Mouse (Mus musculus): Measurements from ENCODE around the gene B230307C23Rik. TPM values are rescaled to one million over a fixed set of nuclear protein-coding genes. Genes with fewer than 3 reads are reported as not detected.
"Not testable (repeated sequence)": the region's sequence is repeated elsewhere in the genome, so short reads cannot be mapped to it uniquely, and the experiment has no call there.

The B230307C23Rik gene
- polyA plus RNA-seq, 1 experiment from 2014 or later: 24.2 TPM

DNA sequence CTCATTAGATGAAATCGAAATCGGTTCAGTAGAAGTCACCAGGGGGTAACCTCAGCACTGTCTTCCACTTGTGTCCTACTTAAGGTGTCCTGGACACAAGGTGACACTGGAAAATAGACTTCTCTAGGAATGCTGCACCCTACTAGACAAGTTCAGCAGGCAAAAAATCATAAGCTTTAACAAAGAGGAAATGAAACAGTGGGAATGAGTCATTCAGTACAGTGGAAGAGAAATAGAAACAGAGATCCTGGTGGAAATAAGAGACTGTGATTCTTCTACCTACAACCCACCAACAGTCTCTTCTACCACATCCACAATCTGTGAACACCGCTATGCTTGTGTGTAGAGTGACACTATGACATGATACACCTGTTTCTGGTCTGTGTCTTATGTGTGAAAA is 4.6 kb upstream of the B230307C23Rik start:
- not testable (repeated sequence) for H3K4me3 ChIP-seq (replicated peaks; ENCODE audit: low read length); H3K36me3 ChIP-seq (replicated peaks; ENCODE audit: control insufficient read depth, insufficient read depth); ATAC-seq (ENCODE audit: low FRiP score); H3K9ac ChIP-seq; H3K4me2 ChIP-seq (replicated peaks); H3K27me3 ChIP-seq (ENCODE audit: control insufficient read depth, insufficient read depth, low read length); H3K9me3 ChIP-seq (ENCODE audit: control insufficient read depth, low read length); H3K27ac ChIP-seq; DNase-seq (ENCODE audit: low spot score); H3K4me1 ChIP-seq (replicated peaks; ENCODE audit: control insufficient read depth, insufficient read depth, low read length)
- WGBS: 81% methylated on average over 3 of the region's 3 CpGs

DNA sequence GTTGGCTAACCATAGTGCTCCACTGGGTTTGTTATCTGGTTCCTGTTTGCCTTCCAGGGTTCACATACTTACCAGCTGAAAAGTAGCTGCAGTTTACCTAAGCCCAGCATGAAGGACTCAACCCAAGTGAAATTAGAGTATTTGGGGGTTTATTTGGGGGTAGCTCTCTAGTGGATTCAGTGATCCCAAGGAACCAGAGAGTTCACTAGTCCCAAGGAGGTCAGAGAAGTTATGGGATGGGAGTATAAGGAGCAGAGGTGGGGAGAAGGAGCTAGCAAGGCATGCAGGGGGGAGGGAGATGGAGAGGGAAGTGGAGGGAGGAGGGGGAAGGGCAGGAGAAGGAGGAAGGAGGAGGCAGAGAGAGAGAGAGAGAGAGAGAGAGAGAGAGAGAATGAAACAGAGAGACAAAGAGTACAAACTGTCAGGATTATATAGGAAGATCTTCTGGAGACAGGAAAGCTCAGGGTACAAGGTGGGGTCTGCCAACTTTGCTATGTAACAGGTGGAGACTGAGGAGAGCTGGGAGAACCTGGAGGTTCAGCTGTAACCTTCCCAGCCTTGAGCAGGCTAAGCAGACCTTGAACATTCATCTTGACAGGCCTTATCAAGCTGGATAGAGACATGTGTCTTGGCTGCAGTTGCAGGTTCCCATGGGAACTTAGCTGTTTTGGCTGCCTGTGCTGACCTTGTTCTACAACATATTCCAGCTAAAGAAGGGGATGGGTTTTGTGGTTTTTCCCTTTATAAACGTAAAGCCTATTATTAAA is 1.1 kb upstream of the B230307C23Rik start:
- Histone ChIP-seq H3K9me3 (ENCODE audit: control insufficient read depth, low read length) (0 out of 2 replicates have a peak, but pooled peaks cover 7% of the 10 kb centered on the region), H3K4me2 (replicated peaks) (peak overlapping the region; percentile 65), H3K36me3 (replicated peaks; ENCODE audit: control insufficient read depth, insufficient read depth) (no peaks in the 10 kb centered on the region), H3K4me1 (replicated peaks; ENCODE audit: control insufficient read depth, insufficient read depth, low read length) (peaks cover 14% of the 10 kb centered on the region; the same call in 1 of the 2 replicates), H3K27ac (no peak overlapping the region), H3K27me3 (ENCODE audit: control insufficient read depth, insufficient read depth, low read length) (no peaks in the 10 kb centered on the region), H3K4me3 (replicated peaks; ENCODE audit: low read length) (peak overlapping the region; percentile 39), H3K9ac (peak overlapping the region; percentile 33; the same call in 1 of the 2 replicates)
- no peak for DNase-seq (ENCODE audit: low spot score)
- 9% methylated on average over 1 of the region's 1 CpGs for WGBS
- ATAC-seq (ENCODE audit: low FRiP score): no peak

DNA sequence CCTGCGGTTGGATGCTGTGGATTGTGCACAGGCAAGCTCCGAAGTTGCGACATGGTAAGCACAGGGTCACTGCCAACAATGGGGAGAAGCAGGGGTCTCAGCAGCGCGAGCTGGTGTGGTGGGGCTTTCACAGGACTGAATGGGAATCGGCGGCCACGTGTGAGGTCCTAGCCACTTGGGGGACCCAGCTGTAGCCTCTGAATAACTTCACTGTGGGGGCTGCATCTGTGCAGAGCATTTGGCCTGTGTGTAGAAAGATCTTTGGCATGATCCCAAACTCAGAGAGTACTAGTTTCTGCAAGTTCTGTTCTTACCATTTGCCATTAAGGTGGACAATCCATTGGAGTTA is 242 bp downstream of the B230307C23Rik start:
- Histone ChIP-seq H3K4me1 (replicated peaks; ENCODE audit: control insufficient read depth, insufficient read depth, low read length) (peaks cover 14% of the 10 kb centered on the region; the same call in 1 of the 2 replicates), H3K27ac (peak overlapping the region; percentile 21; the same call in 1 of the 2 replicates), H3K4me3 (replicated peaks; ENCODE audit: low read length) (peak overlapping the region; percentile 39), H3K9me3 (ENCODE audit: control insufficient read depth, low read length) (peaks cover 16% of the 10 kb centered on the region), H3K4me2 (replicated peaks) (peak overlapping the region; percentile 65), H3K9ac (peak overlapping the region; percentile 33)
- H3K27me3 ChIP-seq (ENCODE audit: control insufficient read depth, insufficient read depth, low read length); H3K36me3 ChIP-seq (replicated peaks; ENCODE audit: control insufficient read depth, insufficient read depth); DNase-seq (ENCODE audit: low spot score): not testable (repeated sequence)
- peak; percentile 78 for ATAC-seq (ENCODE audit: low FRiP score)
- 0% methylated on average over 8 of the region's 8 CpGs for WGBS

DNA sequence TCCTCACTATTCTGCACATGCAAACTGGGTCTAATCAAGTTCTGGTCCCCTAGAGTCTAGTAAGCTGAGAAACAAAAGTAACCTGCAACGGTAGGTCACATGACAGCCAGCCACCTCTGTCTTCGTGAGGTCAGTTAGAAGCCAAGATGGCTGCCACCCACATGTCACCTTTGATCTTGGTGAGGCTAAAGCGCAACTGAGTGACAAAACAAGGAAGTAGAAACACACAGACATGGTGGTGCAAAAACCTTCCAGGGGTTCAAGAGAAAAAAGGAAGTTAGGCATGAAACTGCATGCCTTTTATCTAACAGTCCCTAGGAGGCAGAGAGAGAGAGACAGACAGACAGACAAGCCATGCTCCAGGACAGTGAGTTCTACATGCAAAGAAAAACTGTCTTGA is 25.0 kb downstream of the B230307C23Rik start:
- H3K36me3 ChIP-seq (replicated peaks; ENCODE audit: control insufficient read depth, insufficient read depth): peaks cover 8% of the 10 kb centered on the region; the same call in 1 of the 2 replicates

DNA sequence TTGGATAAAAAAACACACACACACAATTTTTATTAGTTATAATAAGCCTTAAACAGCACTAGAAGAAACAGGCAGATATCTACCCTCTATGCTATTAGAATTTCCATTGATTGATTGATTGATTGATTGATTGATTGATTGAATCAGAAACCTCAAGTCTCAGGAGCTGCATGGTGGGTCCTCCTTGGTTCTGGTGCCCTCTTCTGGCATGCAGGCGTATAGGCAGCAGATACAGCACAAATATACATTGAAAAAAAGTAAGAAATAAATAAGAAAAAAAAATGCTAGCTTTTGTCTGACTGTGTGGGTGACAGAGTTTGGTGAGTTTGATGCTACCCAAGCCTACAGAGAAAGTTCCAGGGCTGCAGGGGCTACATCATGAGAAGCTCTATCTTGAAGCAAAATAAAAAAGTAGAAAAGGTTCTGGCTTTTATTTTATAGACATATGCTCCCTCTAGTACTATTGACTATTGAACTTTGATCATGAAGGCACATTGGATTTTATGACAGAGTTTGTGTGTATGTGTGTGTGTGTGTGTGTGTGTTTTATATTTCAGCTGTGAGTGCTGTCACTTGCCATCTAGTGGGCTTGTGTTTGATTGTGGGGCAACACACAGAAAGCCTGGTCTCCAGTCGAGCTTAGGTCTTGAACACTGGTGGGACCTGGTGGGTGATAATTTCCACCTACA is 25.7 kb downstream of the B230307C23Rik start:
- Histone ChIP-seq H3K36me3 (replicated peaks; ENCODE audit: control insufficient read depth, insufficient read depth) (peaks cover 6% of the 10 kb centered on the region; the same call in 1 of the 2 replicates), H3K4me3 (replicated peaks; ENCODE audit: low read length) (no peak overlapping the region), H3K27me3 (ENCODE audit: control insufficient read depth, insufficient read depth, low read length) (no peaks in the 10 kb centered on the region), H3K4me2 (replicated peaks) (no peak overlapping the region), H3K9me3 (ENCODE audit: control insufficient read depth, low read length) (peaks cover 35% of the 10 kb centered on the region), H3K4me1 (replicated peaks; ENCODE audit: control insufficient read depth, insufficient read depth, low read length) (no peaks in the 10 kb centered on the region), H3K9ac (no peak overlapping the region), H3K27ac (no peak overlapping the region)
- 82% methylated on average over 2 of the region's 2 CpGs for WGBS
- ATAC-seq (ENCODE audit: low FRiP score) (no peak), DNase-seq (ENCODE audit: low spot score) (peak; percentile 29)

More for the DNA sequence above, 25.0 kb downstream of the B230307C23Rik start:
- Histone ChIP-seq H3K27ac (no peak overlapping the region), H3K4me1 (replicated peaks; ENCODE audit: control insufficient read depth, insufficient read depth, low read length) (no peaks in the 10 kb centered on the region), H3K9me3 (ENCODE audit: control insufficient read depth, low read length) (peaks cover 42% of the 10 kb centered on the region), H3K4me2 (replicated peaks) (no peak overlapping the region), H3K4me3 (replicated peaks; ENCODE audit: low read length) (no peak overlapping the region), H3K9ac (no peak overlapping the region), H3K27me3 (ENCODE audit: control insufficient read depth, insufficient read depth, low read length) (no peaks in the 10 kb centered on the region)
- WGBS: 96% methylated on average over 3 of the region's 3 CpGs
- DNase-seq (ENCODE audit: low spot score) (no peak), ATAC-seq (ENCODE audit: low FRiP score) (no peak)

DNA sequence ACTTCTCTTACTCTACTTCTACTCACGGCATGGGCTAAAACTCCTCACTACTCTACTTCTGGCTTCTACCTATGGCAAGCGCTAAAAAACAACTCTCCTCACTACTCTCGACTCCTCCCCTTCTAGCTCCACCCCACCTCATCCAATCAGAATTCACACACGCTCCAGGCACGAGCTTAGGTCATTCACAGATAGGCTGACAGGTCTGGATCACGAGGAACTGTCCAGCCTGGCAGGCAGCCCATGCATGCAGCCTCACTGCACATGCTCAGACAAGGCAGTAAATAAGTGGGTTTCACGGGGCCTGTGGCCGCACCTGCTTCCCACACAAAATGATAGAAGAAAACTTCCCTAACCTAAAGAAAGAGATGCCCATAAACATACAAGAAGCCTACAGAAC is 29.1 kb downstream of the B230307C23Rik start:
- not testable (repeated sequence) for H3K4me1 ChIP-seq (replicated peaks; ENCODE audit: control insufficient read depth, insufficient read depth, low read length); H3K4me2 ChIP-seq (replicated peaks); H3K36me3 ChIP-seq (replicated peaks; ENCODE audit: control insufficient read depth, insufficient read depth); H3K27ac ChIP-seq; H3K27me3 ChIP-seq (ENCODE audit: control insufficient read depth, insufficient read depth, low read length); H3K4me3 ChIP-seq (replicated peaks; ENCODE audit: low read length); ATAC-seq (ENCODE audit: low FRiP score); H3K9ac ChIP-seq; DNase-seq (ENCODE audit: low spot score)
- WGBS: 88% methylated on average over 8 of the region's 8 CpGs
- H3K9me3 ChIP-seq (ENCODE audit: control insufficient read depth, low read length): peaks cover 42% of the 10 kb centered on the region

DNA sequence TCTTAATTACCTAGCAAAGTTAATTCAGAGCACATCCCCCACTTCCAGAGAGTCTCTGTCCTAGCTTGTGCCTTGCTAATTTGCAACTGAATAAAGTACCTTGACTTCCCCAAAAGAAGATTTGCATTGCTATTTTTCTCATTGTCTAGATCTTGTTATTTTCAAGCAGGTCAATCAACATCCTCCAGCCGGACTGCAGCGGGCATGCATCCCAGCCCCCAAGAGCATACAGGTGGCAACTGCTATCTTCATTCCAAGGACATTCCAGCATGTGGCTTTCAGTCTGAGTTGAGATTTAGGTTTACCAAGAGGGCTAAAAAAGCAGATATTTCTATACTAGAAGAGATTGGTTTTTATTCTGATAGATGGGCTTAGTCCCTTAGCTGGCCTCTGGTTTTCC is 37.9 kb downstream of the B230307C23Rik start:
- not testable (repeated sequence) for H3K36me3 ChIP-seq (replicated peaks; ENCODE audit: control insufficient read depth, insufficient read depth); H3K27me3 ChIP-seq (ENCODE audit: control insufficient read depth, insufficient read depth, low read length); H3K4me3 ChIP-seq (replicated peaks; ENCODE audit: low read length); H3K27ac ChIP-seq; H3K4me2 ChIP-seq (replicated peaks); H3K4me1 ChIP-seq (replicated peaks; ENCODE audit: control insufficient read depth, insufficient read depth, low read length); DNase-seq (ENCODE audit: low spot score); ATAC-seq (ENCODE audit: low FRiP score); H3K9ac ChIP-seq
- peaks cover 15% of the 10 kb centered on the region for H3K9me3 ChIP-seq (ENCODE audit: control insufficient read depth, low read length)
- 93% methylated on average over 2 of the region's 2 CpGs for WGBS

DNA sequence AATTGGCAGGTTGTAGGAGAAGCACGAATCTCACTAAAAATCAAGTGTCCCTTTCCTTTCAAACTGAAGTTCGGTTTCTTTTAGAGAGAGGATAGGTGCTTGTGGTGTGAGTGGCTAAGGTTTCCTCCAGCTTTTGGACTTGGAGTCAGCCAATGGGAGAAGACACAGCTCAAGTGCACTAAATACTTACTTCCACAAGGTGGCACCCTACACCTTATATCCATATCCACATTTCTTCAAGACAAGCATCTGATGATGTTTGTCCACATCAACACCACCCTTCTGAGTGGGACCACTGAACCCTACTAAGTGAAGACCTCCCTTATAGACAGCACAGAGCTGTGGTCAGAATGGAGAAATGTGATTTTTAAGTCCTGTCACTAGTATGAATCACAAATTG is 44.6 kb downstream of the B230307C23Rik start:
- H3K27ac ChIP-seq: no peak overlapping the region
- H3K4me1 ChIP-seq (replicated peaks; ENCODE audit: control insufficient read depth, insufficient read depth, low read length): no peaks in the 10 kb centered on the region
- DNase-seq (ENCODE audit: low spot score) (no peak), ATAC-seq (ENCODE audit: low FRiP score) (no peak)
- H3K9ac ChIP-seq: no peak overlapping the region
- 83% methylated on average over 2 of the region's 2 CpGs for WGBS
- no peaks in the 10 kb centered on the region for H3K27me3 ChIP-seq (ENCODE audit: control insufficient read depth, insufficient read depth, low read length)
- H3K4me2 ChIP-seq (replicated peaks): no peak overlapping the region
- H3K4me3 ChIP-seq (replicated peaks; ENCODE audit: low read length): no peak overlapping the region
- no peaks in the 10 kb centered on the region for H3K36me3 ChIP-seq (replicated peaks; ENCODE audit: control insufficient read depth, insufficient read depth)
- H3K9me3 ChIP-seq (ENCODE audit: control insufficient read depth, low read length): peaks cover 18% of the 10 kb centered on the region; the same call in 1 of the 2 replicates

DNA sequence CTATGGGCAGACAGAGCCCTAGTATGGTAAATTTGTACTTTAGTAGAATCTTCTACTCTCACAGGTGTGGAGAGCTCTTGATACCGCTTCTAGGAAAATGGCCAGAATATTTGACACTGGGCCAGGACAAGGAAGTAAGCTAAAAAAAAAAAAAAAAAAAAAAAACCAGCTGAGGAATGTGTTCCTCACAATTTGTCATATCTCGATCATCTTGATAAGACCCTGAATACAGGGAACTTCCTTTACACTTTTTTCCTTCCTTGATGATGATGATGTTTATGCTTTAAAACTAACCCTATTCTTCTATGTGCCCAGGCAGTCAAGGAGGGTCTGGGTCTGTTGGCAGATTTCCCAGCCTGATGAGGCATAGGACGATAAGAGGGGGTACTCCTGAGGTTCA is 82.3 kb downstream of the B230307C23Rik start:
- not testable (repeated sequence) for H3K4me3 ChIP-seq (replicated peaks; ENCODE audit: low read length); H3K27me3 ChIP-seq (ENCODE audit: control insufficient read depth, insufficient read depth, low read length); H3K36me3 ChIP-seq (replicated peaks; ENCODE audit: control insufficient read depth, insufficient read depth); H3K9ac ChIP-seq; DNase-seq (ENCODE audit: low spot score); ATAC-seq (ENCODE audit: low FRiP score); H3K4me2 ChIP-seq (replicated peaks); H3K27ac ChIP-seq; H3K4me1 ChIP-seq (replicated peaks; ENCODE audit: control insufficient read depth, insufficient read depth, low read length); H3K9me3 ChIP-seq (ENCODE audit: control insufficient read depth, low read length)
- WGBS: 90% methylated on average over 3 of the region's 3 CpGs

Data from hindbrain, embryonic 14.5 days (tissue).